Mouse (Mus musculus) heart, embryonic 13.5 days (tissue): ENCODE results near the gene Exosc10. TPM values are rescaled to one million over a fixed set of nuclear protein-coding genes. Genes with fewer than 3 reads are reported as not detected.

ENCODE experiments used
- ATAC-seq: fragments of 200-750 bp; cut with Nextera tagmentation; 2 replicates; pipeline ENCODE4 v1.8.0; 2017; ENCODE audit warnings: moderate TSS enrichment; ENCODE audit not compliant: insufficient number of reproducible peaks, low FRiP score, low TSS enrichment; ENCODE audit errors: extremely low read depth
- H3K27ac ChIP-seq: fragments of 300-500 bp; sonication (generic); replicated peaks from 2 replicates; pipeline ENCODE4 v1.5.1; 2015; ENCODE audit warnings: moderate library complexity, mild to moderate bottlenecking, inconsistent platforms
- H3K27me3 ChIP-seq: fragments of 300-500 bp; sonication (generic); replicated peaks from 2 replicates; pipeline ENCODE4 v1.6.1; 2015; ENCODE audit warnings: mild to moderate bottlenecking, inconsistent platforms
- H3K36me3 ChIP-seq: fragments of 300-500 bp; sonication (generic); 2 replicates; pipeline ENCODE4 v1.6.1; 2015; ENCODE audit warnings: mild to moderate bottlenecking, inconsistent platforms
- H3K4me1 ChIP-seq: fragments of 300-500 bp; sonication (generic); 2 replicates; pipeline ENCODE4 v1.6.1; 2015; ENCODE audit warnings: inconsistent platforms
- H3K4me2 ChIP-seq: fragments of 300-500 bp; sonication (generic); 2 replicates; pipeline ENCODE4 v1.6.1; 2015; ENCODE audit warnings: inconsistent platforms, mild to moderate bottlenecking, moderate library complexity
- H3K4me3 ChIP-seq: fragments of 300-500 bp; sonication (generic); 2 replicates; pipeline ENCODE4 v1.5.1; 2015; ENCODE audit warnings: moderate library complexity, mild to moderate bottlenecking, inconsistent platforms
- H3K9ac ChIP-seq: fragments of 300-500 bp; sonication (generic); 2 replicates; pipeline ENCODE4 v1.6.1; 2015; ENCODE audit warnings: inconsistent platforms, mild to moderate bottlenecking, moderate library complexity
- H3K9me3 ChIP-seq: fragments of 300-500 bp; sonication (generic); 2 replicates; pipeline ENCODE4 v1.6.1; 2016; ENCODE audit warnings: inconsistent platforms
- whole genome bisulfite sequencing: fragments of 180-500 bp; shearing (Covaris S2); methylation state at CpG from one replicate; pipeline ENCODE4 v1.1.7; 2015; ENCODE audit warnings: mixed read lengths; 5-methylcytosine and 5-hydroxymethylcytosine counted together
- polyA plus RNA-seq: library from polyadenylated mRNA; unstranded; fragments of >200 nt; fragmentation: Nextera tagmentation; extraction: Ambion mirVana; gene quantifications from 2 replicates; pipeline ENCODE4 v1.2.1, GENCODE M21; 2015

Exosc10 gene
- polyA plus RNA-seq, 1 experiment from 2014 or later = 62.5 TPM

- H3K9ac ChIP-seq = no peak overlapping the region
- H3K4me2 ChIP-seq = no peak overlapping the region
- H3K4me1 ChIP-seq = no peaks in the 10 kb centered on the region
- no peaks in the 10 kb centered on the region for H3K27me3 ChIP-seq
- no peak overlapping the region for H3K27ac ChIP-seq
- no peaks in the 10 kb centered on the region for H3K9me3 ChIP-seq
- no peak for ATAC-seq
- H3K36me3 ChIP-seq = peaks cover 96% of the 10 kb centered on the region
- no peak overlapping the region for H3K4me3 ChIP-seq
- WGBS = 90% methylated on average over 5 of the region's 5 CpGs
Observed at GRCm38 (mm10) chr4:148530351-148530750, 27.9 kb upstream of the Exosc10 start.

- Histone ChIP-seq H3K9me3 (no peaks in the 10 kb centered on the region), H3K36me3 (peaks cover 96% of the 10 kb centered on the region), H3K4me1 (no peaks in the 10 kb centered on the region), H3K4me2 (no peak overlapping the region), H3K4me3 (no peak overlapping the region), H3K27me3 (no peaks in the 10 kb centered on the region), H3K9ac (no peak overlapping the region), H3K27ac (no peak overlapping the region)
- WGBS = 78% methylated on average over 6 of the region's 6 CpGs
- ATAC-seq = no peak
Observed at GRCm38 (mm10) chr4:148530778-148531177, 27.5 kb upstream of the Exosc10 start.

GRCm38 (mm10) chr4:148531341-148531740 is 26.9 kb upstream of the Exosc10 start:
- 77% methylated on average over 4 of the region's 4 CpGs for WGBS
- Histone ChIP-seq H3K4me3 (no peak overlapping the region), H3K9ac (no peak overlapping the region), H3K4me1 (no peaks in the 10 kb centered on the region), H3K27ac (no peak overlapping the region), H3K9me3 (no peaks in the 10 kb centered on the region), H3K27me3 (no peaks in the 10 kb centered on the region), H3K36me3 (peaks cover 96% of the 10 kb centered on the region), H3K4me2 (no peak overlapping the region)
- ATAC-seq = no peak

GRCm38 (mm10) chr4:148532516-148532915 is 25.7 kb upstream of the Exosc10 start:
- ATAC-seq = no peak
- Histone ChIP-seq H3K27me3 (no peaks in the 10 kb centered on the region), H3K4me2 (no peak overlapping the region), H3K36me3 (peaks cover 96% of the 10 kb centered on the region), H3K9me3 (no peaks in the 10 kb centered on the region), H3K4me1 (no peaks in the 10 kb centered on the region), H3K9ac (no peak overlapping the region), H3K27ac (no peak overlapping the region), H3K4me3 (no peak overlapping the region)
- 95% methylated on average over 3 of the region's 3 CpGs for WGBS

GRCm38 (mm10) chr4:148533613-148534328 is 24.5 kb upstream of the Exosc10 start:
- WGBS = 86% methylated on average over 12 of the region's 12 CpGs
- Histone ChIP-seq H3K9ac (no peak overlapping the region), H3K27ac (no peak overlapping the region), H3K4me1 (no peaks in the 10 kb centered on the region), H3K9me3 (no peaks in the 10 kb centered on the region), H3K27me3 (no peaks in the 10 kb centered on the region), H3K4me2 (no peak overlapping the region), H3K36me3 (peaks cover 97% of the 10 kb centered on the region), H3K4me3 (no peak overlapping the region)
- no peak for ATAC-seq

- no peaks in the 10 kb centered on the region for H3K9me3 ChIP-seq
- H3K27ac ChIP-seq = no peak overlapping the region
- H3K4me1 ChIP-seq = no peaks in the 10 kb centered on the region
- no peak overlapping the region for H3K4me2 ChIP-seq
- H3K36me3 ChIP-seq = peaks cover 100% of the 10 kb centered on the region
- no peaks in the 10 kb centered on the region for H3K27me3 ChIP-seq
- H3K4me3 ChIP-seq = no peak overlapping the region
- no peak overlapping the region for H3K9ac ChIP-seq
- 92% methylated on average over 3 of the region's 3 CpGs for WGBS
- no peak for ATAC-seq
Observed at GRCm38 (mm10) chr4:148535876-148536275, 22.4 kb upstream of the Exosc10 start.

GRCm38 (mm10) chr4:148549106-148549505 is 9.1 kb upstream of the Exosc10 start:
- 78% methylated on average over 4 of the region's 4 CpGs for WGBS
- no peak overlapping the region for H3K4me3 ChIP-seq
- no peak overlapping the region for H3K4me2 ChIP-seq
- no peaks in the 10 kb centered on the region for H3K27me3 ChIP-seq
- no peak for ATAC-seq
- no peak overlapping the region for H3K27ac ChIP-seq
- H3K36me3 ChIP-seq = peaks cover 97% of the 10 kb centered on the region
- no peaks in the 10 kb centered on the region for H3K4me1 ChIP-seq
- H3K9me3 ChIP-seq = no peaks in the 10 kb centered on the region
- H3K9ac ChIP-seq = no peak overlapping the region

GRCm38 (mm10) chr4:148557766-148558165 is 463 bp upstream of the Exosc10 start:
- H3K9ac ChIP-seq = peak overlapping the region; percentile 90
- H3K36me3 ChIP-seq = peaks cover 74% of the 10 kb centered on the region
- peak overlapping the region; percentile 82 for H3K4me2 ChIP-seq
- peak overlapping the region; percentile 87 for H3K27ac ChIP-seq
- ATAC-seq = no peak
- WGBS = 24% methylated on average over 6 of the region's 6 CpGs
- no peaks in the 10 kb centered on the region for H3K9me3 ChIP-seq
- no peaks in the 10 kb centered on the region for H3K27me3 ChIP-seq
- peaks cover 8% of the 10 kb centered on the region for H3K4me1 ChIP-seq
- peak overlapping the region; percentile 77 for H3K4me3 ChIP-seq

GRCm38 (mm10) chr4:148562676-148563075 is 4.4 kb downstream of the Exosc10 start:
- H3K27me3 ChIP-seq = no peaks in the 10 kb centered on the region
- no peaks in the 10 kb centered on the region for H3K9me3 ChIP-seq
- no peak for ATAC-seq
- H3K27ac ChIP-seq = no peak overlapping the region
- 90% methylated on average over 17 of the region's 17 CpGs for WGBS
- H3K9ac ChIP-seq = no peak overlapping the region
- H3K4me1 ChIP-seq = peaks cover 7% of the 10 kb centered on the region
- peaks cover 78% of the 10 kb centered on the region for H3K36me3 ChIP-seq
- H3K4me3 ChIP-seq = no peak overlapping the region
- H3K4me2 ChIP-seq = no peak overlapping the region

GRCm38 (mm10) chr4:148563595-148563994 is 5.4 kb downstream of the Exosc10 start:
- WGBS = 91% methylated on average over 12 of the region's 12 CpGs
- no peak for ATAC-seq
- no peak overlapping the region for H3K27ac ChIP-seq

GRCm38 (mm10) chr4:148570138-148570537 is 11.9 kb downstream of the Exosc10 start:
- no peak overlapping the region for H3K9ac ChIP-seq
- no peak overlapping the region for H3K4me2 ChIP-seq
- H3K36me3 ChIP-seq = peaks cover 99% of the 10 kb centered on the region
- no peaks in the 10 kb centered on the region for H3K4me1 ChIP-seq
- H3K27ac ChIP-seq = no peak overlapping the region
- ATAC-seq = no peak
- H3K4me3 ChIP-seq = no peak overlapping the region
- WGBS = 85% methylated on average over 10 of the region's 10 CpGs
- no peaks in the 10 kb centered on the region for H3K9me3 ChIP-seq
- no peaks in the 10 kb centered on the region for H3K27me3 ChIP-seq

More at GRCm38 (mm10) chr4:148563595-148563994, 5.4 kb downstream of the Exosc10 start:
- Histone ChIP-seq H3K4me3 (no peak overlapping the region), H3K36me3 (peaks cover 87% of the 10 kb centered on the region), H3K9me3 (no peaks in the 10 kb centered on the region), H3K4me1 (peaks cover 4% of the 10 kb centered on the region), H3K9ac (no peak overlapping the region), H3K27me3 (no peaks in the 10 kb centered on the region), H3K4me2 (no peak overlapping the region)

GRCm38 (mm10) chr4:148570693-148571295 is 12.6 kb downstream of the Exosc10 start:
- no peak for ATAC-seq

More at GRCm38 (mm10) chr4:148570693-148571295, 12.6 kb downstream of the Exosc10 start:
- H3K9ac ChIP-seq = no peak overlapping the region
- no peak overlapping the region for H3K4me2 ChIP-seq
- H3K9me3 ChIP-seq = no peaks in the 10 kb centered on the region
- no peak overlapping the region for H3K4me3 ChIP-seq
- H3K4me1 ChIP-seq = no peaks in the 10 kb centered on the region
- no peak overlapping the region for H3K27ac ChIP-seq
- H3K27me3 ChIP-seq = no peaks in the 10 kb centered on the region
- peaks cover 99% of the 10 kb centered on the region for H3K36me3 ChIP-seq
- 95% methylated on average over 9 of the region's 9 CpGs for WGBS
